Mouse (Mus musculus) lung, postnatal 0 days (tissue): Measurements from ENCODE around the gene Gm11114. TPM values are rescaled to one million over a fixed set of nuclear protein-coding genes. Genes with fewer than 3 reads are reported as not detected.

Source experiments
- ATAC-seq: fragments of 200-750 bp; cut with Nextera tagmentation; 2 replicates; pipeline ENCODE4 v1.8.0; 2017; ENCODE audit warnings: moderate library complexity
- DNase-seq: peaks from one replicate; pipeline ENCODE4 v3.0.0-alpha.2; 2016; ENCODE audit warnings: low spot score
- H3K27ac ChIP-seq: fragments of 300-500 bp; sonication (generic); 2 replicates; pipeline ENCODE4 v1.5.1; 2014; ENCODE audit warnings: antibody characterized with exemption, mild to moderate bottlenecking, low read length, mixed read lengths
- H3K27me3 ChIP-seq: fragments of 300-500 bp; sonication (generic); replicated peaks from 2 replicates; pipeline ENCODE4 v1.6.1; 2014; ENCODE audit warnings: low read length, mixed read lengths; ENCODE audit not compliant: insufficient read depth
- H3K36me3 ChIP-seq: fragments of 300-500 bp; sonication (generic); 2 replicates; pipeline ENCODE4 v1.6.1; 2014; ENCODE audit warnings: low read length, mixed read lengths; ENCODE audit not compliant: insufficient read depth
- H3K4me1 ChIP-seq: fragments of 300-500 bp; sonication (generic); 2 replicates; pipeline ENCODE4 v1.6.1; 2014; ENCODE audit warnings: antibody characterized with exemption, low read depth, low read length, mixed read lengths; ENCODE audit not compliant: insufficient read depth
- H3K4me2 ChIP-seq: fragments of 300-500 bp; sonication (generic); replicated peaks from 2 replicates; pipeline ENCODE4 v1.6.1; 2014; ENCODE audit warnings: low read depth, mild to moderate bottlenecking, low read length, moderate library complexity, mixed read lengths
- H3K4me3 ChIP-seq: fragments of 300-500 bp; sonication (generic); 2 replicates; pipeline ENCODE4 v1.5.1; 2014; ENCODE audit warnings: low read depth, low read length
- H3K9ac ChIP-seq: fragments of 300-500 bp; sonication (generic); replicated peaks from 2 replicates; pipeline ENCODE4 v1.6.1; 2014; ENCODE audit warnings: low read depth, mild to moderate bottlenecking
- H3K9me3 ChIP-seq: fragments of 300-500 bp; sonication (generic); 2 replicates; pipeline ENCODE4 v1.6.1; 2016; ENCODE audit warnings: low read length, mixed read lengths
- CTCF ChIP-seq: IDR thresholded peaks from 2 replicates; pipeline ENCODE4 v1.5.1; 2016; ENCODE audit warnings: antibody characterized with exemption, mild to moderate bottlenecking
- EP300 ChIP-seq: IDR thresholded peaks from 2 replicates; pipeline ENCODE4 v1.6.1; 2016; ENCODE audit warnings: antibody characterized with exemption, mild to moderate bottlenecking, control low read depth
- WGBS: fragments of 180-500 bp; shearing (Covaris S2); extraction: QIAGEN DNeasy Blood & Tissue Kit; methylation state at CpG from one replicate; pipeline ENCODE4 v1.1.7; 2014; 5-methylcytosine and 5-hydroxymethylcytosine counted together
- polyA plus RNA-seq: library from polyadenylated mRNA; unstranded; fragments of >200 nt; fragmentation: Nextera tagmentation; extraction: Ambion mirVana; gene quantifications from 2 replicates; pipeline ENCODE4 v1.2.1, GENCODE M21; 2015

The Gm11114 gene
- polyA plus RNA-seq, 1 experiment from 2014 or later, result not detected

- DNase-seq (peak; percentile 86), ATAC-seq (peak; percentile 23)
- peak overlapping the region; percentile 95 for H3K4me2 ChIP-seq
- peak overlapping the region; percentile 48; the same call in 1 of the 2 replicates for H3K9ac ChIP-seq
- H3K27ac ChIP-seq, result peak overlapping the region; percentile 84
- no peaks in the 10 kb centered on the region for H3K27me3 ChIP-seq
- TF ChIP-seq CTCF, result peak; percentile 98
- TF ChIP-seq EP300, result no peak
- no peaks in the 10 kb centered on the region for H3K36me3 ChIP-seq
- no peaks in the 10 kb centered on the region for H3K9me3 ChIP-seq
- H3K4me1 ChIP-seq, result no peaks in the 10 kb centered on the region
- under 1% methylated on average over 16 of the region's 16 CpGs for WGBS
- H3K4me3 ChIP-seq, result peak overlapping the region; percentile 85
These were observed 15.7 kb downstream of the Gm11114 start for GRCm38 (mm10) chr9:85328259-85328658.

- Histone ChIP-seq H3K27ac (no peak overlapping the region), H3K4me2 (no peak overlapping the region), H3K27me3 (no peaks in the 10 kb centered on the region), H3K36me3 (no peaks in the 10 kb centered on the region), H3K4me1 (no peaks in the 10 kb centered on the region), H3K9me3 (no peaks in the 10 kb centered on the region), H3K4me3 (no peak overlapping the region), H3K9ac (no peak overlapping the region)
- DNase-seq (no peak), ATAC-seq (no peak)
- TF ChIP-seq CTCF, result no peak
- no peak for TF ChIP-seq EP300
- WGBS, result 43% methylated on average over 2 of the region's 2 CpGs
These were observed 18.9 kb downstream of the Gm11114 start for GRCm38 (mm10) chr9:85331521-85331920.

GRCm38 (mm10) chr9:85336046-85336445, 23.5 kb downstream of the Gm11114 start:
- Histone ChIP-seq H3K36me3 (no peaks in the 10 kb centered on the region), H3K4me1 (no peaks in the 10 kb centered on the region), H3K9me3 (no peaks in the 10 kb centered on the region), H3K27me3 (no peaks in the 10 kb centered on the region), H3K4me3 (no peak overlapping the region), H3K4me2 (no peak overlapping the region), H3K9ac (no peak overlapping the region), H3K27ac (no peak overlapping the region)
- TF ChIP-seq EP300 (peak; percentile 37; the same call in 1 of the 2 replicates), CTCF (no peak)
- DNase-seq (peak; percentile 66), ATAC-seq (peak; percentile 59; the same call in 1 of the 2 replicates)
- WGBS, result 61% methylated on average over 7 of the region's 7 CpGs

GRCm38 (mm10) chr9:85340303-85340702, 27.7 kb downstream of the Gm11114 start:
- H3K36me3 ChIP-seq, result no peaks in the 10 kb centered on the region
- TF ChIP-seq CTCF, result no peak
- TF ChIP-seq EP300, result no peak
- no peaks in the 10 kb centered on the region for H3K4me1 ChIP-seq
- H3K4me2 ChIP-seq, result no peak overlapping the region
- no peaks in the 10 kb centered on the region for H3K27me3 ChIP-seq
- H3K9me3 ChIP-seq, result no peaks in the 10 kb centered on the region
- no peak overlapping the region for H3K4me3 ChIP-seq
- ATAC-seq, result no peak
- H3K27ac ChIP-seq, result no peak overlapping the region
- H3K9ac ChIP-seq, result no peak overlapping the region
- WGBS, result 72% methylated on average over 3 of the region's 3 CpGs
- DNase-seq, result no peak

- H3K27me3 ChIP-seq, result no peaks in the 10 kb centered on the region
- H3K4me1 ChIP-seq, result peaks cover 5% of the 10 kb centered on the region; the same call in 1 of the 2 replicates
- no peak overlapping the region for H3K27ac ChIP-seq
- ATAC-seq (peak; percentile 38; the same call in 1 of the 2 replicates), DNase-seq (peak; percentile 48)
- H3K36me3 ChIP-seq, result no peaks in the 10 kb centered on the region
- whole genome bisulfite sequencing, result 24% methylated on average over 8 of the region's 8 CpGs
- no peak overlapping the region for H3K9ac ChIP-seq
- no peak overlapping the region for H3K4me2 ChIP-seq
- TF ChIP-seq CTCF, result no peak
- TF ChIP-seq EP300, result peak; percentile 48; the same call in 1 of the 2 replicates
- no peak overlapping the region for H3K4me3 ChIP-seq
- no peaks in the 10 kb centered on the region for H3K9me3 ChIP-seq
These were observed 30.6 kb downstream of the Gm11114 start for GRCm38 (mm10) chr9:85342892-85343785.

GRCm38 (mm10) chr9:85347823-85348523, 35.4 kb downstream of the Gm11114 start:
- no peak overlapping the region for H3K4me2 ChIP-seq
- ATAC-seq (peak; percentile 52), DNase-seq (peak; percentile 72)
- no peak overlapping the region for H3K9ac ChIP-seq
- H3K4me1 ChIP-seq, result peaks cover 5% of the 10 kb centered on the region; the same call in 1 of the 2 replicates
- no peak for TF ChIP-seq CTCF
- TF ChIP-seq EP300, result peak; percentile 53; the same call in 1 of the 2 replicates
- H3K27me3 ChIP-seq, result no peaks in the 10 kb centered on the region
- H3K27ac ChIP-seq, result peak overlapping the region; percentile 47; the same call in 1 of the 2 replicates
- no peak overlapping the region for H3K4me3 ChIP-seq
- 44% methylated on average over 10 of the region's 10 CpGs for WGBS
- no peaks in the 10 kb centered on the region for H3K36me3 ChIP-seq
- no peaks in the 10 kb centered on the region for H3K9me3 ChIP-seq
